Mouse (Mus musculus) lung, adult 2 months (tissue): ENCODE measurements around the gene Ddx49.
A peak's percentile ranks its signal among the peaks of the same experiment; 100 is the strongest.

Experiments
- CTCF ChIP-seq: fragments of 200-500 bp; IDR thresholded peaks from 2 replicates; pipeline ENCODE4 v1.5.1; 2011; ENCODE audit warnings: mild to moderate bottlenecking, low read length, control low read depth; ENCODE audit not compliant: insufficient read depth
- POLR2A ChIP-seq: fragments of 200-500 bp; IDR thresholded peaks from 2 replicates; pipeline ENCODE4 v1.6.1; 2011; ENCODE audit warnings: low read depth, mild to moderate bottlenecking, control low read depth, low read length, borderline replicate concordance; ENCODE audit errors: extremely low read depth

DNA sequence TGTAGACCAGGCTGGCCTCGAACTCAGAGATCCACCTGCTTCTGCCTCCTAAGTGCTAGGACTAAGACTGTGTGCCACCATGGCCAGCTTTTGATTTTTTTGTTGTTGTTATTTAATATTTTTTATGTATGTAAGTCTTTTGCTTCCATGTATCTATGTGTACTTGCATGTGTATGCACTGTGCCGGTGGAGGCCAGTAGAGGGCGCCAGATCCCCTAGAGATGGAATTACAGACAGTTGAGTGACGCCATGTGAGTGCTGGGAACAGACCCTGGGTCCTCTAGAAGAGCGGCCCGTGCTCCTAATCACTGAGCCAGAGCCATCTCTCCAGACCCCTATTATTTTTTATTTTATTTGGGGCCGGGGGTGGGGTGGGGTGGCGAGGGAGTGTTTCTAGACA, 15.6 kb downstream of the Ddx49 start:
- TF ChIP-seq POLR2A (no peak), CTCF (peak; percentile 43)
